Mouse (Mus musculus) liver, embryonic 13.5 days (tissue): ENCODE results near the gene Bok. TPM values are rescaled to one million over a fixed set of nuclear protein-coding genes. Genes with fewer than 3 reads are reported as not detected.

Experiments used
- ATAC-seq: fragments of 200-750 bp; cut with Nextera tagmentation; 2 replicates; pipeline ENCODE4 v1.8.0; 2017; ENCODE audit warnings: low read depth, mild to moderate bottlenecking, moderate number of reproducible peaks, moderate library complexity
- DNase-seq: peaks from one replicate; pipeline ENCODE4 v3.0.0; 2022
- H3K27ac ChIP-seq: fragments of 300-500 bp; sonication (generic); 2 replicates; pipeline ENCODE4 v1.5.1; 2015; ENCODE audit warnings: moderate library complexity, mild to moderate bottlenecking, inconsistent platforms
- H3K27me3 ChIP-seq: fragments of 300-500 bp; sonication (generic); 2 replicates; pipeline ENCODE4 v1.6.1; 2015; ENCODE audit warnings: mild to moderate bottlenecking, inconsistent platforms
- H3K36me3 ChIP-seq: fragments of 300-500 bp; sonication (generic); 2 replicates; pipeline ENCODE4 v1.6.1; 2015; ENCODE audit warnings: mild to moderate bottlenecking, inconsistent platforms
- H3K4me1 ChIP-seq: fragments of 300-500 bp; sonication (generic); replicated peaks from 2 replicates; pipeline ENCODE4 v1.6.1; 2015; ENCODE audit warnings: inconsistent platforms
- H3K4me2 ChIP-seq: fragments of 300-500 bp; sonication (generic); 2 replicates; pipeline ENCODE4 v1.6.1; 2015; ENCODE audit warnings: inconsistent platforms, mild to moderate bottlenecking, moderate library complexity
- H3K4me3 ChIP-seq: fragments of 300-500 bp; sonication (generic); replicated peaks from 2 replicates; pipeline ENCODE4 v1.5.1; 2015; ENCODE audit warnings: mild to moderate bottlenecking, inconsistent platforms
- H3K9ac ChIP-seq: fragments of 300-500 bp; sonication (generic); 2 replicates; pipeline ENCODE4 v1.6.1; 2015; ENCODE audit warnings: mild to moderate bottlenecking, inconsistent platforms
- H3K9me3 ChIP-seq: fragments of 300-500 bp; sonication (generic); replicated peaks from 2 replicates; pipeline ENCODE4 v1.6.1; 2016; ENCODE audit warnings: inconsistent platforms
- WGBS: fragments of 180-500 bp; shearing (Covaris S2); methylation state at CpG from one replicate; pipeline ENCODE4 v1.1.7; 2015; ENCODE audit not compliant: insufficient replicate concordance; 5-methylcytosine and 5-hydroxymethylcytosine counted together
- polyA plus RNA-seq: library from polyadenylated mRNA; unstranded; fragments of >200 nt; fragmentation: Nextera tagmentation; extraction: Ambion mirVana; gene quantifications from 2 replicates; pipeline ENCODE4 v1.2.1, GENCODE M21; 2015

The Bok gene
- polyA plus RNA-seq, 1 experiment from 2014 or later = 5.0 TPM

GRCm38 (mm10) chr1:93716166-93716565 lies 30.7 kb downstream of the Bok start:
- no peak overlapping the region for H3K4me3 ChIP-seq
- peaks cover 24% of the 10 kb centered on the region for H3K36me3 ChIP-seq
- no peak overlapping the region for H3K27ac ChIP-seq
- no peak for ATAC-seq
- no peaks in the 10 kb centered on the region for H3K4me1 ChIP-seq
- no peak overlapping the region for H3K4me2 ChIP-seq
- WGBS = 66% methylated on average over 2 of the region's 2 CpGs
- H3K9ac ChIP-seq = no peak overlapping the region
- no peak for DNase-seq
- no peaks in the 10 kb centered on the region for H3K27me3 ChIP-seq
- no peaks in the 10 kb centered on the region for H3K9me3 ChIP-seq

GRCm38 (mm10) chr1:93721557-93721956 lies 36.1 kb downstream of the Bok start:
- no peak overlapping the region for H3K4me3 ChIP-seq
- DNase-seq (no peak), ATAC-seq (no peak)
- no peaks in the 10 kb centered on the region for H3K27me3 ChIP-seq
- H3K27ac ChIP-seq = no peak overlapping the region
- H3K9me3 ChIP-seq = no peaks in the 10 kb centered on the region
- H3K36me3 ChIP-seq = peaks cover 23% of the 10 kb centered on the region; the same call in 1 of the 2 replicates
- no peaks in the 10 kb centered on the region for H3K4me1 ChIP-seq
- no peak overlapping the region for H3K9ac ChIP-seq
- WGBS = 73% methylated on average over 7 of the region's 7 CpGs
- no peak overlapping the region for H3K4me2 ChIP-seq

- no peak for DNase-seq
- no peak for ATAC-seq
- Histone ChIP-seq H3K4me2 (no peak overlapping the region), H3K27ac (no peak overlapping the region), H3K36me3 (peaks cover 12% of the 10 kb centered on the region; the same call in 1 of the 2 replicates), H3K4me1 (no peaks in the 10 kb centered on the region), H3K9ac (no peak overlapping the region), H3K9me3 (no peaks in the 10 kb centered on the region), H3K27me3 (no peaks in the 10 kb centered on the region), H3K4me3 (no peak overlapping the region)
- 71% methylated on average over 3 of the region's 3 CpGs for WGBS
Observed at GRCm38 (mm10) chr1:93724623-93725022, 39.2 kb downstream of the Bok start.

GRCm38 (mm10) chr1:93725665-93726064 lies 40.2 kb downstream of the Bok start:
- ATAC-seq = no peak
- H3K27ac ChIP-seq = no peak overlapping the region
- no peak overlapping the region for H3K4me2 ChIP-seq
- H3K4me1 ChIP-seq = no peaks in the 10 kb centered on the region
- peaks cover 10% of the 10 kb centered on the region; the same call in 1 of the 2 replicates for H3K36me3 ChIP-seq
- 83% methylated on average over 5 of the region's 5 CpGs for WGBS
- H3K4me3 ChIP-seq = no peak overlapping the region
- H3K9me3 ChIP-seq = no peaks in the 10 kb centered on the region
- DNase-seq = no peak
- no peaks in the 10 kb centered on the region for H3K27me3 ChIP-seq
- H3K9ac ChIP-seq = no peak overlapping the region

- no peaks in the 10 kb centered on the region for H3K9me3 ChIP-seq
- 70% methylated on average over 3 of the region's 3 CpGs for WGBS
- ATAC-seq = no peak
Observed at GRCm38 (mm10) chr1:93726116-93726515, 40.7 kb downstream of the Bok start.

GRCm38 (mm10) chr1:93726974-93727373 lies 41.5 kb downstream of the Bok start:
- H3K4me3 ChIP-seq = no peak overlapping the region
- H3K27ac ChIP-seq = no peak overlapping the region
- no peak overlapping the region for H3K4me2 ChIP-seq
- H3K9ac ChIP-seq = no peak overlapping the region
- no peaks in the 10 kb centered on the region for H3K9me3 ChIP-seq
- DNase-seq (peak; percentile 35), ATAC-seq (peak; percentile 45; the same call in 1 of the 2 replicates)
- peaks cover 3% of the 10 kb centered on the region for H3K4me1 ChIP-seq
- WGBS = 56% methylated on average over 3 of the region's 3 CpGs
- H3K36me3 ChIP-seq = peaks cover 10% of the 10 kb centered on the region; the same call in 1 of the 2 replicates
- H3K27me3 ChIP-seq = no peaks in the 10 kb centered on the region

More at GRCm38 (mm10) chr1:93726116-93726515, 40.7 kb downstream of the Bok start:
- Histone ChIP-seq H3K27me3 (no peaks in the 10 kb centered on the region), H3K4me3 (no peak overlapping the region), H3K4me1 (no peaks in the 10 kb centered on the region), H3K27ac (no peak overlapping the region), H3K36me3 (peaks cover 10% of the 10 kb centered on the region; the same call in 1 of the 2 replicates), H3K4me2 (no peak overlapping the region), H3K9ac (no peak overlapping the region)
- DNase-seq = no peak

- no peak for ATAC-seq
- DNase-seq = no peak
- no peaks in the 10 kb centered on the region for H3K27me3 ChIP-seq
- H3K9ac ChIP-seq = no peak overlapping the region
- H3K36me3 ChIP-seq = no peaks in the 10 kb centered on the region
- no peak overlapping the region for H3K4me2 ChIP-seq
- WGBS = 70% methylated on average over 5 of the region's 5 CpGs
- H3K9me3 ChIP-seq = no peaks in the 10 kb centered on the region
- H3K4me1 ChIP-seq = peaks cover 9% of the 10 kb centered on the region
- H3K4me3 ChIP-seq = no peak overlapping the region
- H3K27ac ChIP-seq = no peak overlapping the region
Observed at GRCm38 (mm10) chr1:93731103-93731502, 45.6 kb downstream of the Bok start.

- WGBS = 61% methylated on average over 3 of the region's 3 CpGs
- DNase-seq = no peak
Observed at GRCm38 (mm10) chr1:93731880-93732281, 46.4 kb downstream of the Bok start.

GRCm38 (mm10) chr1:93735859-93736258 lies 50.4 kb downstream of the Bok start:
- DNase-seq (no peak), ATAC-seq (no peak)
- Histone ChIP-seq H3K9me3 (no peaks in the 10 kb centered on the region), H3K36me3 (no peaks in the 10 kb centered on the region), H3K27me3 (no peaks in the 10 kb centered on the region), H3K27ac (no peak overlapping the region), H3K9ac (no peak overlapping the region), H3K4me2 (no peak overlapping the region), H3K4me3 (no peak overlapping the region), H3K4me1 (peaks cover 23% of the 10 kb centered on the region)
- 17% methylated on average over 3 of the region's 3 CpGs for WGBS

More at GRCm38 (mm10) chr1:93731880-93732281, 46.4 kb downstream of the Bok start:
- Histone ChIP-seq H3K4me2 (no peak overlapping the region), H3K4me1 (peaks cover 13% of the 10 kb centered on the region), H3K9me3 (no peaks in the 10 kb centered on the region), H3K27me3 (no peaks in the 10 kb centered on the region), H3K36me3 (no peaks in the 10 kb centered on the region), H3K27ac (no peak overlapping the region), H3K4me3 (no peak overlapping the region), H3K9ac (no peak overlapping the region)
- no peak for ATAC-seq

- no peak for ATAC-seq
- WGBS = 80% methylated on average over 5 of the region's 5 CpGs
- H3K27me3 ChIP-seq = no peaks in the 10 kb centered on the region
- H3K36me3 ChIP-seq = no peaks in the 10 kb centered on the region
- no peaks in the 10 kb centered on the region for H3K9me3 ChIP-seq
- no peak overlapping the region for H3K27ac ChIP-seq
- no peak overlapping the region for H3K4me3 ChIP-seq
- H3K4me1 ChIP-seq = peaks cover 35% of the 10 kb centered on the region
- H3K4me2 ChIP-seq = no peak overlapping the region
- no peak overlapping the region for H3K9ac ChIP-seq
- no peak for DNase-seq
Observed at GRCm38 (mm10) chr1:93737711-93738110, 52.3 kb downstream of the Bok start.

GRCm38 (mm10) chr1:93740671-93741070 lies 55.2 kb downstream of the Bok start:
- H3K4me3 ChIP-seq = no peak overlapping the region
- no peak for ATAC-seq
- H3K4me2 ChIP-seq = no peak overlapping the region
- no peak overlapping the region for H3K27ac ChIP-seq
- no peaks in the 10 kb centered on the region for H3K36me3 ChIP-seq
- no peaks in the 10 kb centered on the region for H3K9me3 ChIP-seq
- peaks cover 36% of the 10 kb centered on the region for H3K4me1 ChIP-seq
- no peaks in the 10 kb centered on the region for H3K27me3 ChIP-seq
- 86% methylated on average over 2 of the region's 2 CpGs for WGBS
- no peak for DNase-seq
- no peak overlapping the region for H3K9ac ChIP-seq

- 11% methylated on average over 4 of the region's 4 CpGs for WGBS
- Histone ChIP-seq H3K27me3 (no peaks in the 10 kb centered on the region), H3K9me3 (no peaks in the 10 kb centered on the region), H3K36me3 (no peaks in the 10 kb centered on the region), H3K4me1 (peaks cover 28% of the 10 kb centered on the region), H3K27ac (no peak overlapping the region), H3K4me2 (peak overlapping the region; percentile 33), H3K4me3 (no peak overlapping the region), H3K9ac (no peak overlapping the region)
- peak; percentile 24 for DNase-seq
- peak; percentile 78 for ATAC-seq
Observed at GRCm38 (mm10) chr1:93741987-93742386, 56.5 kb downstream of the Bok start.
